Mouse (Mus musculus): ENCODE data around the gene Vwa8.

The Vwa8 gene

DNA sequence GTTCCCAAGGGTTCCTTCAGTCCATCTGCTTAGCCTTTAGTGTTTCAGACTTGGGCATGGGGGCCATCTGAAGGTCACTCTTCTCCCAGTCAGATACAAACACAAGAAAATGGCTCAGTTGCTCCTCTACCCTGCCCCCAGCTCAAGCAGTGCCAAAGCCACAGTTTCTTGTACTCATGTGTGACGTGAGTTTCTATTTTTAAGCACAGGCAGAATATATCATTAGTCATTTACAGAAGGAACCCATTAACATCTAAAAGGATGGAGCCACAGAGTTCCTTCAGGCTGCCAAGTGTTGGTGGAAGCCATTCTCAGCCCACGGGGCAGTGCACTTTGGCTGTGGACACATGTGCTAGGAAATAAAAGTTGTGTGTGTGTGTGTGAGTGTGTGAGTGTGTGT lies 240.6 kb downstream of the Vwa8 start:
- peak; percentile 72 for DNase-seq (ENCODE audit: low read depth, low spot score)

DNA sequence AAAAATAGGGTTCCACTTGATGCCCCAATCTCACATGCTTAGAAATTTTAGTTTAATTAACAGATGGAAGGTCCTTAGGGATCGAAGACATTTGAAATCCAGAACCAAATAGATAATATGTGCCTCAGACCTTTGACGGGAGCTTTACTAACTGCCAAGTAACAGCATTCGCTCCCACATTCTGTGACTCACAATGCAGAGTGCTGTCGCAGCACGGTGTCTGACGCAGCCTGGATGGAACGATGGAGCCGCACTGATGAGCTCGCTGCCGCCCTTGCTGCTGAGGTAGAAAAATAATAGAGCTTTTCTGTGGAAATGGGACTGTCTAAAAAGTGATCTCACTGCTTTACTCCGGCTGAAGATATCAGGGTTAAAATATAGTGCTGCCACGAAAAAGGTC lies 248.3 kb downstream of the Vwa8 start:
- DNase-seq (ENCODE audit: low read depth, low spot score): peak; percentile 82

DNA sequence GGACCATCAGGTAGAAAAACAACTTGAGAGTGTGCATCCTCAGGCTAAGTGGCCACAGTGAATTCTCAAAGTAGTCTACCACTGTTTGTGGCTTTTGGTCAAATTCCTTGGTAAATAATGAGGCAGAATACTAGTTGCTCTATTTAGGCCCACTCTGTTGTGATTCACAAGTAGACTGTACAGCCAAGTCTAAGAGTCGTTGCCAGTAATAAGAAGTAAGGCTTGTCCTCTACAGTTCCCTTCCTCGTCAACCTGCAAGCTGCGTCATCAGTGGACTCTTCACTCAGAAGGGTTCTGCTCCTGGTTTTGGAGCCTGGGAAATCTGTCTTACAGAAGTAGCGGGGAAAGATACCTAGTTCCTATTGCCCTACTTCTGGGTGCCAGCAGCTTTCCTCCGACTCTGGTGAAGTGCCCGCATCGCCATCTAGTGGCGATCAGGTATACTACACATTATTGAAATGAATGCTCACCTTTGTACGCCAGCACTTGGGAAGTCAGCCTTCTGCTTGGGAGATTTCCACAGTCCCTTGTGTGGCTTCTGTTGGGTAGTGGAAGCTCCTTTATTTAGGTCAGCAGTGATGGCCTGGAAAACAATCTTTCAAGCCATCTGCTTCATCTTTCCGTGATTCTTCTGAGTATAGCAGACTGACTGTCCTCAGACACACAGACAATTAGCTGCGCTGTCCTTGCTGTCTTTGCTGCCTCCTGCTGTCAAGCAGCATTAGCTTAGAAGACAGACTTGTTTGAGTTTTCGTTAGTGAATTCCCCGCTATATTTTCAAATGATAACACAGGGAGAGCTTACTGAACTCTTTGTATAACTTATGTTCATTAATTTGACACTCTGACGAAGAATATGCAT lies 258.0 kb downstream of the Vwa8 start:
- peak; percentile 96 for DNase-seq (ENCODE audit: low read depth, low spot score)

DNA sequence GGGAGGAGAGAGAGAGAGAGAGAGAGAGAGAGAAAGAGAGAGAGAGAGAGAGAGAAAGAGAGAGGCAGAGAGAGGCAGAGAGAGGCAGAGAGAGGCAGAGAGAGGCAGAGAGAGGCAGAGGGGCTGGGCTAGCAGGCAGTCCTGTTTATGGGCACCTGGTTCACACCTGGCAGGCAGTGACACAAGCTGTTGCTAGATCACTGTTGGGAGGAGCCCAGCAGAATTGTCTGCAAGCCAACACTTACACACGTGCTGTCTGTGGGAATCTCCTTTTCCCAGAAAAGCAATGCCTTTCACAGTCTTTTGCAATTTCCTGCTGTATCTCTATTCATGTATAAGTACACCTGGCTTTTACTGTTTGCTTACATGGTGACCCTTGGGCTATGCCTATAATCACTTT lies 260.5 kb downstream of the Vwa8 start:
- peak; percentile 70 for DNase-seq (ENCODE audit: low read depth, low spot score)

DNA sequence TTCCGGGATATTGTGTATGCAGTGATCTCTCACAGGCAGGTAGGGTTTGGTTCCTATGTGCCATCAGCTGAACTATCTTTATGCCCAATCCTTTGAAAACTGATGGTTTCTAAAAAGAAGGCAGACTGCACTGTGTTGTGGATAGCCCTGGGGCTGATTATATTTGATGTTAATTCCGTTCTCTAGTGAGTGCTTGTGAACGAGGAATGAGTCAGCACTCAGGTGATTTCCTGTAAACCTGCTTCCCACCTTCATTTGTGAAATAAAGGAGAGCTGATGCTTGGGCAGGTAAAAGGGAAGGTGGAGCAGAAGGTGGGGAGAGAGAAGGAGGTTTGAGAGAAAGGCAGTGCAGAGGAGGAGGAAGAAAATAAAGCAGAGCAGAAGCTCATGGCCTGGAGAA lies 261.2 kb downstream of the Vwa8 start:
- no peak for DNase-seq (ENCODE audit: low read depth, low spot score)

DNA sequence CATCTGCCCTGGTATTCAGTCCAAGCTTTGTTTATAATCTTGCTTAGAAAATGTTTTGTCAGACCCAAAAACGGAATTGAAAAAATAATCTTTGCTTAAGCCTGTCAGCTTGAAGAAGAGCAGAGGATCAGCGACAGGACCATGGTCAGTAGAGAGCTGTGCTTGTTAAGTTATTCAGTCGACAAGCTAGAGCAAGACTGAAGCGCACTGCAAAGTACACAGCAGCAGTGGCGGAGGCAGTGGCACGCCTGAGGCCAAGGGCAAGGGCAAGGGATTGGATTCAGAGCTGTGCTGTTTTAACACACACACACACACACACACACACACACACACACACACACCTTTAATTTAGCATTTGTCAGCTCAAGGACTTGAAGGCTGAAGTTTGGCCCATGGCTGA lies 263.2 kb downstream of the Vwa8 start:
- no peak for DNase-seq (ENCODE audit: low read depth, low spot score)

DNA sequence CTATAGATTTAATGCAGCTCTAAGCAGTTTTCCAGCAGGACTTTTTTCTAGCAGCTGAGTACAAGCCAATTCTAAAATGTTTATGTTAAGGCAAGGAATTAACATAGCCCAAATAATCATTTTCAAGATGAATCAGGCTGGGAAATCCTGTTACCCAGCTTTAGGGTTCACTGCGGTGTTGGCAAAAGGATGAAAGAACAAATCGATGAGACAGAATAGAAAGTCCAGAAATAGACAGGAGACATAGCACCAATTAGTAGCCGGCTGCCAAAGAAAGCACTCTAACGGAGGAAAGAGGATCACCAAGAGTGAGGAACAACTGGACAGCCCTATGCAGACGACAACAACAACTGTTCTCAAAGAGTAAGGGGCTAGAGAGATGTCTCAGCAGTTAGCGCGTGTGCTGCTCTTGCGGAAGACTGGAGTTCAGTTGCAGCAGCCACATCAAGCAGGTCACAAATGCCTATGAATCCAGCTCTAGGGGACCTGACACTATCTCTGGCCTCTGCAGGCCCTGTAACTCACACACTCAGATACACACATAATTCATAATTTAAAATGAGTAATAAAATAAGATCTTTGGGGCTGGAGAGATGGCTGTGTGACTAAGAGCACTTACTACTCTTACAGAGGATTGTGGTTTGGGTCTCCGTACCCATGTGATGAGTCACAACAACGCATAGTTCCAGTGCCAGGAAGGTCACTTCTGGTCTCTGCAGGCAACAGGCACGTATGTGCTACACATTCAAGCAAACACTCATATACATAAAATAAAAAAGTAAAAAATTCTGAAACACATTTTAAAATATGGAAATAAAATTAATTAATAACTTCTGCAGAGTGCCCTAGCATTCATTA lies 265.9 kb downstream of the Vwa8 start:
- DNase-seq (ENCODE audit: low read depth, low spot score): no peak

DNA sequence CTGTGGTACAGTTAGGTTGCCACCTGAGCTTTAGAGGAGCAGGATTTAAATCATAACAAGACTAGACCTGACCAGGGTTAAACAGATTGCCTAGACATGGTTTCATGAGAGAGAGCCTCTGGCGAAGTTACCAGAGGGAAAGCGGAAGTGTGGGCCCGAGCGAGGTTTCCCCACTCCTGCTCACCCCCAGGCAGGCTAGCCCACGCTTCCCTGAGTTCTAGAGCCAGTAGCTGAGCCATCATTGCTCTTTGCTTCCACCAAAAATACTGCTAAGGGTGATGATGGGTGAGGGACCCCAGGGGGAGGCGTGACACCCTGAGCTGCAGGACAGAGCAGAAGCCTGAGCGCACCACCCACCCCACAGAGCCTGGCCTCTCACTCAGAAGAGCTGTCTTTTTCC lies 269.6 kb downstream of the Vwa8 start:
- DNase-seq (ENCODE audit: low read depth, low spot score): no peak

DNA sequence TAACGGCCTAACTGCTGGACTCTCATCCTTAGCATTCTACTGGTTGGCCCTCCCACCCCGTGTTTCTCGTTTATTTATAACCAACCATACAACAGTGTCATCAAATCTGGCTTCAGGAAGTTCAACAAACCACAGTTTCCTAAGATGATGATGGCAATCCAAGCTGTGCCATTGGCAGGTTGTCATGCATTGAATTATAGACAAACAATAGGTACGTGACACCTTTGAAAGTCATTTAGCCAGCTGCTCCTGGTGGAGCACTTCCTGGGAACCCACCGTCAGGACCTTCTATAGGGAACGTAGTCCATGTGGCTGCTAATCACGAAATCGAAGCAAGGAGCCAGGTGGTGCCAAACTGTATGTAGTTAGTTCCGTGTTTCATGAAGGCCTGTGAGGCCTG lies 270.5 kb downstream of the Vwa8 start:
- no peak for DNase-seq (ENCODE audit: low read depth, low spot score)

DNA sequence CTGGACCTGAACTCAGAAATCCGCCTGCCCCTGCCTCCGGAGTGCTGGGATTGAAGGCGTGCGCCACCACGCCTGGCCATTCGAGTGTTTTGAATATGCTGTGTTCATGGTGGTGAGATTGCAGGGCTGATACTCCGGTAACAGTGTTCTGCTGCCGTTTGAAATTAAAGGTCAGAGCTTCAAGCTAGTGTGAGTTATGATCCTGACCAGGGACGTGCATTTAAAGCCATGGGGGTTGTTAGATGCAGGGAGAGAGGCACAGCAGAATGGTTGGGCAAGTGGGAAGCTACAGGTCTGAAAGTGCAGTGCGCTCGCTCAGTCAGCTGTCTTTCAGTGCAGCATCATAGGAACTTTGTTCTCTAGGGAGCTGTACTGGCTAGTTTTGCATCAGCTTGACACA lies 271.8 kb downstream of the Vwa8 start:
- no peak for DNase-seq (ENCODE audit: low read depth, low spot score)

DNA sequence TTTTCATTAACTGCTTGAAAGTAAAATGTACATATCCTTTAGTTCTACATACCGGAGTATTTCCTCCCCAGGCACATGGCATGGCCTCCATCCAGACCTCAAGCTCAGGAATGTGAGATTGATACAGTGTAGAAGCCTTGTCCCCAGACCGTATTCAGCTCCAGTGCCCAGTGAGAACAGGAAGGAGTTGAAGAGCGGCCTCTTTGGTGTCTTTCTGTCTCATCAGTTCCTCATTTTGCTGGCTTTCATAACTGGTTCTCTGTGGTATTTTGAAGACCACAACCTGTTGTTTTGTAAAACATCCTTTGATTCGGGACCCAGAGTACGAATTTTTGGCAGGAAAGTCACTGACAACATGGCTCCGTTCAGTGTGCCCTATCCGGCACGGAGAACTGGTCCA lies 274.6 kb downstream of the Vwa8 start:
- no peak for DNase-seq (ENCODE audit: low read depth, low spot score)

DNA sequence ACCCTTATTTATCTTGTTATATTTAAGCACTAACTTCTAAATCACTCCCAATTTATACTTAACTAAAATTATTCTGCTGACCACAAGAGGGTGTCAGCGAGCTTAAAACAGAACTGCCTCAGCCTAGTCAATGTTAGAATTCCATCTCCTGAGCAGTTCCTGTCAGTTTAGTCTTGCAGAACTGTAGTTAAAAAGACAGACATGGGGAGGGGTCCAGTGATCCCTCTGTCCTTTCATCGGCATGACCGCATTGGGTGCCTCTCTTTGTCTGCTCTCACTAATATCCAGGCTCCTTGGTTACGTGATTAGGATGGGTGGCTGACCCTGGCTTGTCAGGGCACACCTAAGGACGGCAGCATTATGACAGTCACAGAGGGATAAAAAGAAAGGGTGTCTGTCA lies 275.8 kb downstream of the Vwa8 start:
- peak; percentile 83 for DNase-seq (ENCODE audit: low read depth, low spot score)

DNA sequence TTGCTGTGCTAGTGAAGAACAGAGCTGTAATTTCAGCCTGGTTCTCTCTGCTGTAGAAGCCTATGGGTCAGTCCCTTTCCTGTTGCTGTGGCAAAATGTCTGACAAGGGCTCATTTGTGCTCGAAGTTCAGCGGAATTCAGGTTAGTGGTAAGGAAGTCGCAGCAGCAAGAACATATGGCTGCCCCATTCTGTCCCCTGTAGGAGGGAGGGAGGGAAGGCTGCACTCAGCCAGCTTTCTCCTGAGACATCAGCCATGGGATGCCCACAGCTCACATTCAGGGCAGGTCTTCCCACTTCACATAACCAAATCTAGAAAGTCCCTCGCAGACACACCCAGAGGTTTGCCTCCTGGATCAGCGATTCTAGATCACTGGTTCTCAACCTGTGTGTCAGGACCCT lies 277.3 kb downstream of the Vwa8 start:
- peak; percentile 69 for DNase-seq (ENCODE audit: low read depth, low spot score)

DNA sequence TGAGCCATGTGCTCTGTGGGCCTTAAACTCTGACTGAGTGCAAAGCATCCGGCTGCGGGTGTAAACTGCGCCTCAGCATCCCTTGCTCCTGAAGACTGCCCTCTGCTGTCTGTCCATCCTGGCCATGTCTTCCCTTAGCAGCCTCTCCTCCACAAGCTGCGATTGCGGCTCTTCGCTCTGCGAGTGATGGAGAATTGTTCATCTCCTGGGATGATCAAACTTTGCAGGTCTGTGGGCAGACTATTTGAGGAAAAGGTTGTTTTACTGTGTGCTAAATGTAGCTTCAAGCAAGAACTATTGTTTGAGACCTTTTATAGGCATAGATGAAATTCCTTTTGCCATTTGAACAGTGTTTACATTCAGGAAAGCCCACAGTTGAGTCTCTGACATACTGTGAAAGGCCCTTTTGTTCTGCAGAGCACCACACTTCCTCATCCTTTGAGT lies 286.1 kb downstream of the Vwa8 start:
- DNase-seq (ENCODE audit: low read depth, low spot score): peak; percentile 78

DNA sequence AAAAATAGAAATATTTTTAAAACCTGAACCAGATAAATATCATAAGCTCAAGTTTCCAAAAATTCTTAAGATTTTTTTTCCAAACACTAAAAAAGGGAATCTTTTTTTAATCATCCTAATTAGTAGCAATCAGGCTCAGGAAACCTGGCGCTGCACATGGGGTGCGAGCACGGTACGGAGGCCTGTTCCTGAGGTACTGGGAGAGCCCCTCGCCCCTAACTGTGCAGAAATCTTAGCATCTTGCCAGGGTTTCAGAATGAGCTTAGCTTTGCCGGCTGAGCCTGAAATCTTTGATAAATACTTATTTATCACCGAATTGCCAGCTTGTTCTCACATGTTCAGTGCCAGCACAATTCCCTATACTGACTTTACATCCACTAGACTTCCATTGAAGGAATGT lies 286.6 kb downstream of the Vwa8 start:
- no peak for DNase-seq (ENCODE audit: low read depth, low spot score)

DNA sequence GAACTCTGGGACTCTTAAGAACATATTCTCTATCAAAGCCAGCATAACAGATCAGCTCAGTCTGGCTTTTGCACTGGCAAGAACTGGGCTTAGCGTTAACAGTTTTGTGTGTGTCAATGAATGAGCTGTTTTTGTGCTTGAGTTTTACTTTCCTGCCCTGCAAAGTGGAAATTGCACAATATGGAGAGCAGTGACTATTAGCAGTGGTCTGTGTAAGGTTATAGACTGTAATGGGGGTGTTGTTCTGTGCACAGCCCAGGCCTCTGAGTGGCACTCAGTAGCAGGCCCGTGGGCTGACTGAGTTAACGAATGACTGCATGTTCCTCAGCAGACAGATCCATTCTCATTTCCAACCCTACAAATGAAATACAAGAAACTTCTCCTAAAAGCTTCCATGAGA lies 287.7 kb downstream of the Vwa8 start:
- no peak for DNase-seq (ENCODE audit: low read depth, low spot score)

DNA sequence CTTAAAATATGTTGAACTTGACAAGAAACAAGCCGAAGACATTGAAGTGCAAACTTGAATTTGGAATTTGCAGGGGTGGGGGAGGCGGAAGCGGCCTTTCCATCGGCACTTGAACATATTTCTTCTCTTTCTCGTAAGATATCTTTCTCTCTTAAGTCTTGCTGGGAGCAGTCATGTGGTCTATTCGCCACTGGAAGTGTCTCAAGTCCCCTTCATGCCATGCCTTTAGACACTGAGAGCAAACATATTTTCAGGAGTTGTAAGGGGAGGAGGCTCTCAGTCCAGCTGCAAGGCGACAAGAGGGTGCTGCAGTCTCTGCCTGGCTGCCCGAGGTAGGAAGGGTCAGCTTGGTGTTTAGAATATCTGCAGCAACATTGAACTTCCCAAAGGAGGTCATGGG lies 288.2 kb downstream of the Vwa8 start:
- no peak for DNase-seq (ENCODE audit: low read depth, low spot score)

DNA sequence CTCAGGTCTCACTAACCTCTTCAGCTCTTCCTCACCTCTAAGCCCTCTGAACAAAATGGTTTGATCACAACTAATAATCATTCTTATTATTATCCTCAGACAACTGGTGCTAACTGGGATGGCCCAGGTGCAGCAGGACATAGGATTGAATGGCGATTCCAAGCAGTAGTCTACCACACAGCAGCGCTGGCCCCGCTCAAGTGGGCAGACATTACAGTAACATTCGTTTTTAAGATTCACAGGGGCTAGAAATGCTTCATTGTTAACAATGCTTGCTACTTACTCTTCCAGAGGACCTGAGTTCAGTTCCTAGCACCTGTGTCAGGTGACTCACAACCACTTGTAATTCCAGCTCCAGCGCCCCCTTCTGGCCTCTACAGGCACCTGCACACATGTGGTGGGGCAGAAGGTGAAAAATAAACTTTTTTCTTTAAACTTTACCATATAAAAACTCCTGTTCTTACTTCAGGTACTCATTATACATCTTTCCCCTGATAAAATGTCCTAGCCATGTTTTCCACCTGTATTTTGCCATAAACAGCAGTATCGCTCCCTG lies 290.3 kb downstream of the Vwa8 start:
- no peak for DNase-seq (ENCODE audit: low read depth, low spot score)

DNA sequence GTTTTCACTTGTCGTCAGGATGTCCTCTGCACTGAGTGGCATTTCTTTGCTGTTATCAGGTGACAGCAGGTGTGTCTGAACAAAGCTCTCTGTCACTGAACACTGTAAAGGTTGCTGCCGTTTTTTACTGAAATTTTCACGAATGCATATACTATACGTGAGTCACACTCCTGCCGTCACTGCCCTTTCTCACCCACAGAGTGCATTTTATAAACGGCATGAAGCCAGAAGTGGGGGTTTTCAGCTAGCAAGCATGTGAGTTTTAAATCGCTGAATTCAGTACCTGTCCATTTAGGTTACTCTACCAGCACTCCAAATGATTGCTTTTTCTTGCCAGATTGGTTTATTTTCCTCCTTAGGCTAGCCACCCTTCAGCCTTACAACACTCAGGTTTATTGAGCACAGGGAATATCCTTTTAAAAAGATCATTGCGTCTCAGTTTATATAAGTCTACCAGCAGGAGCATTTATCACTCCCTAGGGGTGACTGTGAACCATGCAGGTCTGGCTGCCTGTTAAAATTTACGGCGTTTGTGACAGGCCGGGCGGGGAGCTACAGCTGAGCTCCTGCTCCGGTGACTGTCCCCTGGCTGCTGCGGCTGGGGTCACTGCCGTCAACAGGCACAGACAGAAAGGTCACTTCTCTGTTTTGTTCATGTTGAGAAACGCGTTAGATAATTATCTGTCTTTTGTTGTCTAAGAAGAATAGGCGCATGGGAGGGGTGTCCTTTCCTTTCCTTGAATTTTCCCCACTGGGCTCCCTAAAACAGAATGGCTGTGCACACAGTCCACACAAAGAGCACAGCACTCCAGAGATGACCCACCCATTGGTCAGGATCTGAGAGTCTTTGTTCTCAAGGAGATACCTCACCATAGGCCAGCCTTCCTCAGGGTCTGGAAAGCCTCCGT lies 291.3 kb downstream of the Vwa8 start:
- DNase-seq (ENCODE audit: low read depth, low spot score): peak; percentile 61

DNA sequence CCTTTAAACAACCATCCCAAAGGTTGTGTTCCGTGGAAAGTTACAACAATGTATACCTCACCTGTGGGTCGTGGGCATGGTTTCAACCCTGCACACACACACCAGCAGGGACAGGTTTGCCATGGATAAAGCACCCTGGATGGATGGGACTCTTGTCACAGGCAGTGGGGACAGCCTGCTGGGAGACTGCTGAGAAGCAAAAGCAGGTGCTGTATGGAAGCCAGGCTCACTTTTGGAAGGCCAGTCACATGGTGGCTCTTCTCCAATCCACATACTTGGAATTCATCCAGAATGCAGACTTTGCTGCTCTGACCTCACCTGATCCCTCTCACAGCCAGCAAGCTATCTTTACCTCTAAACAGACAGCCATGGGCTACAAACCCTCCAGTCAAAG lies 292.0 kb downstream of the Vwa8 start:
- DNase-seq (ENCODE audit: low read depth, low spot score): peak; percentile 90

DNA sequence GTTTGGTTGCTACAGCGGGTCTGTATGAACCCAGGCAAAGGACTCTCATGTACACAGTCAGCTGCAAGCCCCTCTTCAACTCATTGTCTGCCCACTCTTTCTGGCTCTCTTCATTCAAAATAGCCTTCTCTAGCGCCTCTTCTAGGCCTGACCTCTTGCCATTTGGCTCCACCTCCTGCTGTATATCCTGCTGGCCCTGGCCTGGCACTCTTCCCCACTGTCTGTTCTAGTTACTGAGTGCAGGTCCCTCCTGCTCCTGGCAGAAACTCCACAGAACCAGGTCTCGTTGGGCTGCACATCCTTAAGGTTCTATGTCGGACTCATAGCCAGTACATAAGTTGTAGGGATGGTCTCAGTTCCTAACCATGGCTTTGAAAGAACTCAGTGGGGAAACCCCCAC lies 293.5 kb downstream of the Vwa8 start:
- DNase-seq (ENCODE audit: low read depth, low spot score): peak; percentile 92

DNA sequence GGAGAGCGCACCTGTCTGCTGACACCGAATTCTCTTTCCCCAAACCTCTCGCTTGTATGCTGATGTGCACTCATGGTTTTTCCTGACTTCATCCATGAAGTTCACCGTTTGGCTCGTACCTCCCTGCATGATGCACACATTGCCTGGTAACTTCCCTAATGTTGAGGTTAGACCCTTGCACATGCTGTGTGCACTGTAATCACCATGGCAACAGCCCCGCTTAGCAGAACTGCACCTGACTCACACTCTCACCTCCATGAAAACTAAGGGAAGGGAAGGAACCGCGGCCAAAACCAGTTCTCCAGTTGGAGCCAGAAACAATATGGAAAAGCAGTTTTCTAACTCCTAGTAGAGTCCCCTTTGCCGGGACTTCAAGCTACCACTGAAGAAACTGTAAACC lies 294.8 kb downstream of the Vwa8 start:
- no peak for DNase-seq (ENCODE audit: low read depth, low spot score)

Data from brain, adult 2 months (tissue).